Mouse (Mus musculus) brain, embryonic 14.5 days (tissue): Measurements from ENCODE around the gene Ppa2.

Source experiments
- CTCF ChIP-seq: fragments of 200-500 bp; IDR thresholded peaks from 2 replicates; pipeline ENCODE4 v1.5.1; 2012; ENCODE audit warnings: inconsistent platforms, mild to moderate bottlenecking, moderate library complexity, borderline replicate concordance; ENCODE audit not compliant: insufficient read depth, insufficient read length; ENCODE audit errors: extremely low read depth
- POLR2A ChIP-seq: fragments of 200-500 bp; IDR thresholded peaks from 2 replicates; pipeline ENCODE4 v1.6.1; 2012; ENCODE audit warnings: mild to moderate bottlenecking, inconsistent platforms, borderline replicate concordance; ENCODE audit not compliant: poor library complexity, insufficient read depth, insufficient read length, severe bottlenecking; ENCODE audit errors: extremely low read depth

- TF ChIP-seq CTCF, result no peak
- TF ChIP-seq POLR2A, result no peak
Observed at GRCm38 (mm10) chr3:133310809-133311179, 884 bp downstream of the Ppa2 start.
